In the genomic region with DNA sequence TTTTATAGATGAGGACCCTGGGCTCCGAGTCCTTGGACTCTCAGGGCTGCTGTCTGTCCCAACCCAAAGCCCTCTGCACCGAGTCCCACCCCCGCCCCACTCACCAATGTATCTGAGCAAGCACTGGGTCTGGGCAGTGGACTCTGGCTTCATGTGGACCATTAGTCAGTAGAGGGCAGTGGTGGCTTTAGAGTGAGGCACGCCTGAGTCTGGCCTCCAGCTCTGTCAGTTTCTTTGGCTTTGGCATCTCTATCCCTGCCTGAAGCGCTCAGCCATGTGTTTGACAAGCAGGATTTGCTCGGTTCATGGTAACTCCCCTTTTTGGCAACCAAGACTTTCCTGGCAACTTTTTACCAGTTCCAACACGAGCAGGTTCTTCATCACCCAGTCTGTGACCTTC, we compare ENCODE assay signal across 8 mouse cellular contexts.
DNase-seq lines count a peak whose midpoint lies in the region; ATAC-seq and TF ChIP-seq lines count a peak whose summit lies in the region.
"Had no signal": no experiment of that assay in that cellular context is flagged by ENCODE, and none has a peak within 500 bp of the region (broad histone marks: within the 10 kb centered on the region; RNA-seq: fewer than 3 reads in every experiment).

No protein-coding gene starts in this region.

- no peaks in the 10 kb centered on the region; the same call in 1 of the 2 replicates for H3K27me3 ChIP-seq in intestine, postnatal 0 days (replicated peaks; ENCODE audit: control insufficient read depth, insufficient read depth, low read length)
- H3K27me3 ChIP-seq in intestine, embryonic 15.5 days (replicated peaks): no peaks in the 10 kb centered on the region
- peaks cover 16% of the 10 kb centered on the region for H3K27me3 ChIP-seq in C2C12 (ENCODE audit: control insufficient read depth, insufficient read depth, insufficient read length)
- H3K27me3 ChIP-seq in forebrain, embryonic 16.5 days (replicated peaks; ENCODE audit: control insufficient read depth, insufficient read depth, low read length): 0 out of 2 replicates have a peak, but pooled peaks cover 4% of the 10 kb centered on the region
- H3K27me3 ChIP-seq: stomach, embryonic 15.5 days had no signal

- no peak overlapping the region for H3ac ChIP-seq in C2C12 (ENCODE audit: control insufficient read depth, insufficient read length, low read depth)

- DNase-seq in MN1 (ENCODE audit: low spot score): peak; percentile 61
- no peak for DNase-seq in right cerebral cortex, postnatal 25 days
- no peak for DNase-seq in left cerebral cortex, postnatal 14 days (ENCODE audit: low spot score in 2 of 2)

- no peaks in the 10 kb centered on the region for H3K4me1 ChIP-seq in intestine, postnatal 0 days (replicated peaks; ENCODE audit: control insufficient read depth, insufficient read depth, low read length)
- no peaks in the 10 kb centered on the region for H3K4me1 ChIP-seq in intestine, embryonic 15.5 days (replicated peaks)
- H3K4me1 ChIP-seq in forebrain, embryonic 16.5 days (replicated peaks; ENCODE audit: control insufficient read depth, insufficient read depth, low read length): peaks cover 10% of the 10 kb centered on the region
- H3K4me1 ChIP-seq: stomach, embryonic 15.5 days had no signal

- TF ChIP-seq CTCF in intestine, postnatal 0 days (IDR thresholded peaks at IDR 0.05; ENCODE audit: low read depth): peak; percentile 52
- TF ChIP-seq CTCF in C2C12 (IDR thresholded peaks at IDR 0.05; ENCODE audit: control insufficient read depth, insufficient read depth, insufficient read length): peak; percentile 3

- 42% methylated on average over 7 of the region's 7 CpGs for WGBS in intestine, postnatal 0 days
- 29% methylated on average over 7 of the region's 7 CpGs for WGBS in intestine, embryonic 15.5 days
- WGBS in forebrain, embryonic 16.5 days: 29% methylated on average over 7 of the region's 7 CpGs

- no peaks in the 10 kb centered on the region for H3K79me3 ChIP-seq in C2C12 (ENCODE audit: low read depth)

- H3K27ac ChIP-seq in intestine, postnatal 0 days (ENCODE audit: low read depth, low read length): no peak overlapping the region
- H3K27ac ChIP-seq in intestine, embryonic 15.5 days: no peak overlapping the region
- H3K27ac ChIP-seq in forebrain, embryonic 16.5 days (ENCODE audit: low read length): no peak overlapping the region
- H3K27ac ChIP-seq: stomach, embryonic 15.5 days had no signal

- no peaks in the 10 kb centered on the region for H3K9me3 ChIP-seq in intestine, postnatal 0 days (ENCODE audit: control insufficient read depth)
- H3K9me3 ChIP-seq in intestine, embryonic 15.5 days: no peaks in the 10 kb centered on the region
- H3K9me3 ChIP-seq in forebrain, embryonic 16.5 days (ENCODE audit: control insufficient read depth, low read length): no peaks in the 10 kb centered on the region
- H3K9me3 ChIP-seq: stomach, embryonic 15.5 days had no signal

- H3K9ac ChIP-seq in intestine, postnatal 0 days (ENCODE audit: low read depth, low read length): no peak overlapping the region
- no peak overlapping the region for H3K9ac ChIP-seq in intestine, embryonic 15.5 days
- H3K9ac ChIP-seq in forebrain, embryonic 16.5 days (replicated peaks; ENCODE audit: low read depth, low read length): no peak overlapping the region
- H3K9ac ChIP-seq: stomach, embryonic 15.5 days had no signal

- H3K4me3 ChIP-seq in intestine, postnatal 0 days (ENCODE audit: low read depth, low read length): no peak overlapping the region
- H3K4me3 ChIP-seq in intestine, embryonic 15.5 days (replicated peaks): no peak overlapping the region
- H3K4me3 ChIP-seq in C2C12 (ENCODE audit: insufficient read depth, poor library complexity, severe bottlenecking): no peak overlapping the region
- H3K4me3 ChIP-seq in forebrain, embryonic 16.5 days (replicated peaks; ENCODE audit: low read length): no peak overlapping the region
- H3K4me3 ChIP-seq: stomach, embryonic 15.5 days had no signal

- no peaks in the 10 kb centered on the region for H3K79me2 ChIP-seq in C2C12 (ENCODE audit: control insufficient read depth, insufficient read depth)

- H3K4me2 ChIP-seq in intestine, postnatal 0 days (replicated peaks; ENCODE audit: low read depth): no peak overlapping the region
- H3K4me2 ChIP-seq in intestine, embryonic 15.5 days (replicated peaks): no peak overlapping the region
- no peak overlapping the region for H3K4me2 ChIP-seq in forebrain, embryonic 16.5 days (ENCODE audit: low read length)
- H3K4me2 ChIP-seq: stomach, embryonic 15.5 days had no signal

- ATAC-seq in intestine, postnatal 0 days: no peak
- no peak for ATAC-seq in intestine, embryonic 15.5 days
- ATAC-seq in forebrain, embryonic 16.5 days: peak; percentile 72; the same call in 1 of the 2 replicates

- no peaks in the 10 kb centered on the region for H3K36me3 ChIP-seq in intestine, postnatal 0 days (ENCODE audit: control insufficient read depth, insufficient read depth)
- no peaks in the 10 kb centered on the region for H3K36me3 ChIP-seq in intestine, embryonic 15.5 days
- no peaks in the 10 kb centered on the region for H3K36me3 ChIP-seq in C2C12 (ENCODE audit: control insufficient read depth, insufficient read depth)
- H3K36me3 ChIP-seq in forebrain, embryonic 16.5 days (ENCODE audit: control insufficient read depth, insufficient read depth): no peaks in the 10 kb centered on the region
- H3K36me3 ChIP-seq: stomach, embryonic 15.5 days had no signal

- intact Hi-C loops in left cerebral cortex, postnatal 14 days (cut with DNase I): no loop called here

TF ChIP-seq in C2C12, 6 proteins besides CTCF, POLR2A, EP300 and RAD21:
- TF ChIP-seq MAX (IDR thresholded peaks at IDR 0.05): no peak
- no peak for TF ChIP-seq MYOD1 (IDR thresholded peaks at IDR 0.05; ENCODE audit: control insufficient read depth, insufficient read length, low read depth)
- no peak for TF ChIP-seq USF1 (IDR thresholded peaks at IDR 0.05; ENCODE audit: low read depth)
- TF ChIP-seq MYOG (IDR thresholded peaks at IDR 0.05; ENCODE audit: control insufficient read depth, extremely low read depth, insufficient read length): no peak
